8 mouse cellular contexts compared by ENCODE assay signal in the genomic region with DNA sequence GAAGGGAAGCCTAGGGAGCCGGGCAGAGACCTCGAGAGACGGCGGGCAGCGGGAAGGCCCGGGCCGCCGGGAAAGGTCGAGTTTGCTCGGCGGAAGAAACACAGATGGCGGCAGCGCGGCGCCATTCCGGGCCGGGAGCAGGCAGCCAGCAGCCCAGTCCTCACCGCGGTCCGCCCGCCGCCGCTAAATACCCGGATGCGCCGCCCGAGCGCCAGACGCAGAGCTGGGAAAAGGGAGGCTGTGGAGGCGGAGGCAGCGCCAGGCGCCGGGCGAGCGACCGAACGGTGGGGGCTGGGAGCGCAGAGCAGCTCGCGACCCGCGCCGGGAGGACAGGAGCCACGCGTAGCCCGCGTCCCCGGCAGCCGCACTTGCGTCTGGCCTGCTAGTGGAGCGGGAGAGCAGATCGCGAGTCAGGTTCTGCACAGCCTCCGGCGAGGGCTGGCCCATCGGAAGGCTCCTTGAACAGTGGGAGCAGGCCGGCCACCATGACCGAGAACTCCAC. TPM values are rescaled to one million over a fixed set of nuclear protein-coding genes. Genes with fewer than 3 reads are reported as not detected.
DNase-seq lines count a peak whose midpoint lies in the region; ATAC-seq and TF ChIP-seq lines count a peak whose summit lies in the region.

Gene H1f0 (plus strand): TSS at position 214 of the 502 bp plus-strand sequence.

- under 1% methylated on average over 58 of the region's 58 CpGs for WGBS in embryonic facial prominence, embryonic 12.5 days
- WGBS in heart, adult 2 months, result under 1% methylated on average over 57 of the region's 58 CpGs
- 0% methylated on average over 58 of the region's 58 CpGs for WGBS in limb, embryonic 12.5 days
- WGBS in midbrain, embryonic 14.5 days, result under 1% methylated on average over 54 of the region's 58 CpGs

- intact Hi-C loops in heart, adult 2 months (cut with DNase I), result loop anchor here (2.0 to 5.0 kb wide), 2 partner anchors 35 to 116 kb away; partner anchors contain the start of genes Ankrd54 and Pdxp

- peak within 1 kb of the TSS; percentile 100 for H3K9ac ChIP-seq in embryonic facial prominence, embryonic 12.5 days
- H3K9ac ChIP-seq in heart, adult 2 months (ENCODE audit: low read depth, low read length), result peak within 1 kb of the TSS; percentile 96
- peak within 1 kb of the TSS; percentile 100 for H3K9ac ChIP-seq in limb, embryonic 12.5 days (replicated peaks)
- peak within 1 kb of the TSS; percentile 98 for H3K9ac ChIP-seq in midbrain, embryonic 14.5 days (replicated peaks; ENCODE audit: low read length)

- no peaks in the 10 kb centered on the region for H3K79me2 ChIP-seq in heart, adult 2 months (replicated peaks; ENCODE audit: control insufficient read depth, insufficient read depth, low read length)

- peak within 1 kb of the TSS; percentile 98 for H3K4me2 ChIP-seq in embryonic facial prominence, embryonic 12.5 days (replicated peaks)
- H3K4me2 ChIP-seq in limb, embryonic 12.5 days, result peak within 1 kb of the TSS; percentile 73
- H3K4me2 ChIP-seq in midbrain, embryonic 14.5 days (ENCODE audit: low read length), result peak within 1 kb of the TSS; percentile 99

- DNase-seq in heart, adult 2 months, result peak; percentile 95 to 97
- peak; percentile 90 to 92 for DNase-seq in kidney, adult 8-10 months
- DNase-seq in midbrain, embryonic 14.5 days, result peak; percentile 94
- DNase-seq in spleen, adult 12 weeks (ENCODE audit: low spot score), result peak; percentile 50

- no peak for ATAC-seq in erythroblast, adult 5-6 weeks (replicated peaks; ENCODE audit: low FRiP score, poor library complexity, severe bottlenecking)
- ATAC-seq in embryonic facial prominence, embryonic 12.5 days (ENCODE audit: insufficient number of reproducible peaks, insufficient read depth, low FRiP score, low TSS enrichment), result peak; percentile 59; the same call in 1 of the 2 replicates
- peak; percentile 63 for ATAC-seq in limb, embryonic 12.5 days (ENCODE audit: insufficient number of reproducible peaks, insufficient read depth, low FRiP score, low TSS enrichment, low read depth)
- ATAC-seq in midbrain, embryonic 14.5 days (ENCODE audit: low FRiP score, low TSS enrichment), result peak; percentile 85

- peaks cover 17% of the 10 kb centered on the region; the same call in 1 of the 2 replicates for H3K9me3 ChIP-seq in erythroblast, embryonic 14.5 days (ENCODE audit: control insufficient read depth, low read length)
- H3K9me3 ChIP-seq in embryonic facial prominence, embryonic 12.5 days, result no peaks in the 10 kb centered on the region
- no peaks in the 10 kb centered on the region for H3K9me3 ChIP-seq in limb, embryonic 12.5 days
- H3K9me3 ChIP-seq in midbrain, embryonic 14.5 days (ENCODE audit: control insufficient read depth, low read length), result no peaks in the 10 kb centered on the region

- TF ChIP-seq CTCF in heart, adult 2 months (IDR thresholded peaks at IDR 0.05), result no peak

- peaks cover 39% of the 10 kb centered on the region for H3K4me1 ChIP-seq in erythroblast, embryonic 14.5 days (ENCODE audit: control insufficient read depth)
- peaks cover 37% of the 10 kb centered on the region for H3K4me1 ChIP-seq in embryonic facial prominence, embryonic 12.5 days
- peaks cover 3% of the 10 kb centered on the region for H3K4me1 ChIP-seq in heart, adult 2 months (ENCODE audit: control insufficient read depth, insufficient read depth, low read length)
- peaks cover 37% of the 10 kb centered on the region for H3K4me1 ChIP-seq in limb, embryonic 12.5 days (replicated peaks)
- H3K4me1 ChIP-seq in midbrain, embryonic 14.5 days (ENCODE audit: control insufficient read depth, insufficient read depth, low read length), result peaks cover 32% of the 10 kb centered on the region

- no peak for TF ChIP-seq EP300 in heart, adult 2 months (IDR thresholded peaks at IDR 0.05; ENCODE audit: insufficient read depth, low read depth, low read length)

- peak within 1 kb of the TSS; percentile 99 for H3K27ac ChIP-seq in embryonic facial prominence, embryonic 12.5 days
- peak within 1 kb of the TSS; percentile 99 for H3K27ac ChIP-seq in heart, adult 2 months
- H3K27ac ChIP-seq in limb, embryonic 12.5 days, result peak within 1 kb of the TSS; percentile 99
- H3K27ac ChIP-seq in midbrain, embryonic 14.5 days (replicated peaks; ENCODE audit: low read depth, low read length), result peak within 1 kb of the TSS; percentile 93

- peak within 1 kb of the TSS; percentile 67 for H3K4me3 ChIP-seq in erythroblast, embryonic 14.5 days (replicated peaks)
- H3K4me3 ChIP-seq in embryonic facial prominence, embryonic 12.5 days, result peak within 1 kb of the TSS; percentile 74
- peak within 1 kb of the TSS; percentile 66 for H3K4me3 ChIP-seq in heart, adult 2 months
- peak within 1 kb of the TSS; percentile 79 for H3K4me3 ChIP-seq in limb, embryonic 12.5 days (replicated peaks)
- peak within 1 kb of the TSS; percentile 66 for H3K4me3 ChIP-seq in midbrain, embryonic 14.5 days (replicated peaks; ENCODE audit: low read depth, low read length)

- H3K36me3 ChIP-seq in erythroblast, embryonic 14.5 days (ENCODE audit: control insufficient read depth), result no peaks in the 10 kb centered on the region
- H3K36me3 ChIP-seq in embryonic facial prominence, embryonic 12.5 days, result no peaks in the 10 kb centered on the region
- no peaks in the 10 kb centered on the region for H3K36me3 ChIP-seq in heart, adult 2 months (ENCODE audit: control insufficient read depth, insufficient read depth, low read length)
- H3K36me3 ChIP-seq in limb, embryonic 12.5 days, result 0 out of 2 replicates have a peak, but pooled peaks cover 3% of the 10 kb centered on the region
- no peaks in the 10 kb centered on the region for H3K36me3 ChIP-seq in midbrain, embryonic 14.5 days (ENCODE audit: control insufficient read depth, insufficient read depth, low read length)

- peaks cover 90% of the 10 kb centered on the region for H3K27me3 ChIP-seq in erythroblast, embryonic 14.5 days (ENCODE audit: control insufficient read depth)
- no peaks in the 10 kb centered on the region for H3K27me3 ChIP-seq in embryonic facial prominence, embryonic 12.5 days
- no peaks in the 10 kb centered on the region for H3K27me3 ChIP-seq in heart, adult 2 months (ENCODE audit: control insufficient read depth, insufficient read depth, low read length)
- no peaks in the 10 kb centered on the region; the same call in 1 of the 2 replicates for H3K27me3 ChIP-seq in limb, embryonic 12.5 days
- no peaks in the 10 kb centered on the region for H3K27me3 ChIP-seq in midbrain, embryonic 14.5 days (ENCODE audit: control insufficient read depth, insufficient read depth, low read length)

- peak; percentile 82 for TF ChIP-seq POLR2A in heart, adult 2 months (IDR thresholded peaks at IDR 0.05; ENCODE audit: insufficient read depth, low read depth, low read length)

RNA-seq across cellular contexts. Expression of gene H1f0, which starts in this region (rescaled TPM):
- 15.5 and 19.5 TPM in 2 replicates for polyA plus RNA-seq in erythroblast, embryonic 14.5 days (2012)
- total RNA-seq in erythroblast, adult 5-6 weeks (2015; ENCODE audit: low replicate concordance), result 6.5 and 8.6 TPM in 2 replicates
- 8.2 and 20.5 TPM in 2 replicates for total RNA-seq in erythroblast, adult 5-6 weeks (2017; ENCODE audit: low replicate concordance)
- 513 and 519 TPM in 2 replicates for polyA plus RNA-seq in embryonic facial prominence, embryonic 12.5 days (2016; fragmentation: Nextera tagmentation; extraction: Ambion mirVana)
- 10 to 100 TPM; 73.3 to 82.4 TPM for total RNA-seq in heart, adult 2 months (2021)
- polyA plus RNA-seq in heart, adult 2 months (2012; rRNA removed), result 54.2 and 66.4 TPM in 2 replicates
- 677 and 728 TPM in 2 replicates for polyA plus RNA-seq in limb, embryonic 12.5 days (2016; fragmentation: Nextera tagmentation; extraction: Ambion mirVana)
- 94.4 and 154 TPM in 2 replicates for polyA plus RNA-seq in midbrain, embryonic 14.5 days (2014; fragmentation: Nextera tagmentation; extraction: Ambion mirVana)
